Mouse (Mus musculus) frontal cortex, postnatal 36 days (tissue): ENCODE measurements around the gene Slc25a31.

Source experiments
- DNase-seq, 2 experiments: peaks; one replicate each; pipeline ENCODE4 v3.0.0; 2022; ENCODE audit warnings: low spot score in 2 of 2

The Slc25a31 gene

GRCm38 (mm10) chr3:40708655-40709054 lies at the start of gene Slc25a31:
Slc25a31 (plus strand) TSS chr3:40708855.
- no peak for DNase-seq

DNA sequence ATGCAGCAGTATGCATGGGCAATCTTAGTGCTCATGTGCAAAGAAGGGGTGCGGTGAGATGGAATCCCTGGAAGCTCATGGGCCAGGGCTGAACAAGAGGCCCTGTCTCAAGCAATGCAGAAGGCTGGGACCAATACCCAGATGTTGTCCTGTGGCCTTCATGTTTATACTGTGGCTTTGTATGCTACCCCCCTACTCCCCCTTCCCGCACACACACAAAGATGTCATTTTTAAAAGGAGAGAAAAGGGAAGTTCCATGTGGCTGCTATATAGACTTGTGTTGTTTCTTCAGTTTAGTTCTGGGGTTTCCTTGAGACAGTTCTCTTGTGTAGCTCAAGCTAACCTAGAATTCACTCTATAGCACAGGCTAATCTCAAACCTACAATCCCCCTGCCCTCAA lies 48.4 kb upstream of the Slc25a31 start:
- no peak for DNase-seq

DNA sequence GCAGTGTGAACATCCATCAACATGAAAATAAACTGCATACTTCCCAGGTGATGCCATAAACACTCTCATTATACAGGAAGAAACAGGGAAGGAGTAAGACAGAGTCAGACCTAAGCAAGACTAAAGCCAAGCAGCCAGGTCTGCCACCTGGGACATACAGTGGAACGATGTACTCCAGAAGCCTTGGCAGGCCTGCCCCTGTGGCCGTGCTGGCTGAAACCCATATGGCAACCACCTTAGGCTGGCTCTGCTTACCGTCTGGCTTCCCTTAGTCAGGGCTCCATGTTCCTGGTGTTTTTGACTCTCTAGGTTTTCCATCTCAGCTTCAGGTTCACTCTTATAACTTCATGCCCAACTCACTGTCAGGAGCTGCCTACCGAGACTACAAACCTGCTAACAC lies 42.5 kb upstream of the Slc25a31 start:
- DNase-seq: no peak

DNA sequence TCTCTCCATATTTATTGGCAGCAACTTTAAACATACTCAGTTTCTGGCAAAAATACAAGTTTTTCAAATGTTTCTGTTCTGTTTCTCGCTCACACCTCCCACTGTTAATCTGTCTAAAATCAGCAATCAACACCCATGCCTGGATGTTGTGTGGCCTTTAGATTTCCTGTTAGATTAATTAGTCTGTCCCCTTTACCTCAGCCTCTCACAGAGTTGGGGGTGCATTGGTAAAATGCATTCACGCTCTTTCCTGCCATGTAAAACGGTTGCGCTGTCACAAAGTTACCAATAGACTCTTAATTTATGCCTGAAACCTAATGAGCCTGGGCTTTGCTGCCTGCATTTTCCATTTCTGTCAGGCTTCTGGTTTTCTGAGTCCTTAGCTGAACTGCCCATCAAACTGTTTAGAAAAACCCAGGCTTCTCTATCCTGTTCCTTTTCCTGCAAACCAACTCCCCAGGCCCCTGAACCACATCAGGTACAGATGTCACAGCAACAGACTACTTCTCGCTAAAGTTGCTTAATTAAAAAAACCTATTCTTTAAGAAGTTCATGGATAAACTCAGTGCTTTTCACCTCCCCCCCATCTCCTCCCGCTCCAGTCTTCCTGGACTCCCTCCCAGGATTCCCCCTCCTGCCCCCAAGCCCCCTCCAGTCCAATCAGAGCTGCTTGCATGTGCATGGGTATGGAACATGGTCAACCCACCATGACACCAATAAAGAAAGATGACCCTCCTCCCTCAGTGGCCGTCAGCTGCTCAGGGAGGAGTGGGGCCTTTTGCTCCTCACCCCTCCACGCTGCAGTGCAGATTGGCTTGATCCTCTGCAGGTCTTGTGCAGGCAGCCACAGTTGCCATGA lies 41.6 kb upstream of the Slc25a31 start:
- DNase-seq: no peak

GRCm38 (mm10) chr3:40668889-40669288 lies 39.8 kb upstream of the Slc25a31 start:
- DNase-seq: no peak

DNA sequence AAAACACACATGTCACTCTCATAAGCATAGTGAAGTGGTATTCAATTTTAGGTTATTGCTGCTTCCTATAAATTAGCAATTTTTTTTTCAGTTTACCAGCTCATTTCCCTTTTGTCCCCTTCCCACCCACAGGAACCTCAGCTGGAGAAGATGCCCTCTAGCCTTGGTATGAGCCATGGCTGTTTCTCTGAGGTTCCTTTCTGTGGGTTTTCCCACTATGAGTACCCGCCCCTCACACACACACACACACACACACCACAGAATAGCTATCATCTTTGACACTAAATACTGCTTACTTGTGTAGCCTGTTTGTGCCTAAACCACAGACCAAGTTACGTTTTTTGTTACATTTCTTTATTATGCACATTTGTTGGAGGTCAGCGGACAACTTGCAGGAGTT lies 39.3 kb upstream of the Slc25a31 start:
- no peak for DNase-seq

DNA sequence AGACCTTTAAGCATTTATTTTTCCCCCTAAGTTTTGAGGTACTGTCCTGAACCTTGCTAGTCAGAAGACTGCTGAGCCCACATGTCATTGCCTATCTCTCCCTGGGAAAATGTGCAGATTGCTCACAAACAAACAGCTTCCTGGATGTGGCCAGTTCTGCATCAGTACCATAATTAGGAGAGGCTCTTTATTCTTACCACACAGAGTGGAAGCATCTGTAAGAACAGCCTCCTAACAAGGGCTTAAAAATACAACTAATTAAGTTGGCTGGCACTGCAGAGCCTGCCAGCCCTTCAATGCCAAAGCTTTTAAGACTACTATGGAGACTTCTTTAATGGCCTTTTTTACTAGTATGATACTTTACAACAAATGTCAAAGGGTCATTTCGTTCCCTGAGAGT lies 35.1 kb upstream of the Slc25a31 start:
- DNase-seq: no peak

DNA sequence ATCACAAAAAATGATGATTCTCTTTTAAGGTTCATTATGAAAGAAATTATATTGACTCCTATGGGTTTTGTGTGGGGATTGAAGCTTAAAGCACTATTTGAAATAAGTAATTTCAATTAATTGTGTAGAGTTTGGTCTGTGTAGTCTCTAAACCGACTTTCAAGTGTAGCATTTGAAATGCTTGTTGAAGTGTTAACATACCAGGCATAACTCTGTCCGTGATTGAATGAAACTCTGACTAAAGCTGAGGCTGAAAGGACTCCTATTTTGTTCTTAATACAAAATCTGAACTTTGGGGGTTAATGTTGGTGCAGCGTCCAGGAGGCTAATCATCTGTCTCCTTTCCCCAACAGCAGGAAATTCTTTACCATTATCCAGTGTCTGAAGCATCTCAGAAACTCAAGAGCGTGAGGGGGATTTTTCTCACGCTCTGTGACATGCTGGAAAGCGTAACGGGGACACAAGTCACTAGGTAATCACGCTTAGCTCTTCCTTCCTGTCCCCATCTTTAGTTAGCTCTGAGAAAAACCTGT lies 33.7 kb upstream of the Slc25a31 start:
- DNase-seq: no peak

DNA sequence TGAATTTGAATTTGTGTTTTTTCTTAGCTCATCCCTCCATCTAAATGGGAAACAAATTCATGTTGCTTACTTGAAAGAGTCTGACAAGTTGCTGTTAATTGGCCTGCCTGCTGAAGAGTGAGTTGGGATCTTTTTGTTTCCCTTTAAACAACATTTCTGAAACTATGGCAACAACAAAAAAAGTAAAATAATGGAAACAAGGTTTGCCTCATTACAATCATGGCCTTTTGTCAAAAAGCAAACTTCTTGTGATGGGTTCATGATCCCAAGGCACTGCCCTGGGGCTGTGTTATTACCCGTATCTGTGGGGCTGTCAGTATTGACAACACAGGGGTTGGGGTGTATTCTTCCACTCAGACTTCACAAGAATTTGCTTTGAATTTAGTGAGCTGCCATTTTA lies 29.8 kb upstream of the Slc25a31 start:
- no peak for DNase-seq

DNA sequence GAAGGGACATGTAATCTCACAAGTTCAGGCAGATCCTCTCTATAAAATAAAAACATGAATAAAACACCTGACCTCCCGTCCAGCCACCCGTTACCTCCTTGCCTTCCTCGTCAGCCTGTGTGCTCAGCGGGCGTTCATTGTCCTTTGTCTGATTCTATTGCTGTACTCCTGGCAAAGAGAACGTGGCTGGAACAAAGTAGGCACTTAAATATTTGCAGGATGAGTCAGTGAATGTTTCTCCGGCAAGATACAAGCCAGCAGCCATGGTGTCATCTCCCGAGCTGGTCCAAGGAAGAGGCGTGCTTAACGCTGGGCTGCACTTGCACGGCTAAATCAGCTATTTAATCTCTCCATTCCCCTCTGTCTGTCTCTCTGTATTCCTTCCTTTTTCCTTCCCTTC lies 26.3 kb upstream of the Slc25a31 start:
- peak; percentile 12 to 24 for DNase-seq

- DNase-seq: no peak
Measured at GRCm38 (mm10) chr3:40683171-40683570, 25.5 kb upstream of the Slc25a31 start.

DNA sequence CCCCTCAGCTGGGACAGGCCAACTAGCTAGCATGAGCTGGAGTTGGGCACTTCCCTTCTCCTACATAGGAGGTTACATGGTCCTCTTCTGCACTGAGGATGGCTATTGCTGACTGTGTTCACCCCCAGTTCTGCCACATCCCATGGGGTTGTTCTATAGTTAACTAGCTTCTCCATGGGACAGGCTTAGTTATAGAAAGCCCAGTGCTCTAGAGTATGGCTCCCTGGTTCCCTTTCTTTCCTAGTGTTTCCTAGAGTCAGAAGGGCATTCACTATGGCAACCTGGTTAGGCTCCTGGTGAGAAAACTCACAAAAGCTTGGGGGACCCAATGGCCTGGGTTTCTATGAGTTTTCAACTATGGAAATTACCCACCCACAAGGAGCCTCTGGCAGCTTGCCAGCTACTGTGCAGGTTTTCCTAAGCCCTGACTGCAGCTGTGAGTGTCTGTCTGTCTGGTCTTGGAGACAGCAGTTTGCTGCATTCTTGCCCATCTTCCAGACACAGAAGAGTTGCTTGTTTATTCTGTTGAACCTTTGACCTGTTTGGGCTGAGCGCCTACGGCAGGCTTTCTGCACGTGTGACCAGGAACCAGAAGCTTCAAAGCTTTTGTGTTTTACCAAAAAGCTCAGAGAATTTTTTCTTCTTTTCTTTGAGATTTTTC lies 22.7 kb upstream of the Slc25a31 start:
- no peak for DNase-seq

DNA sequence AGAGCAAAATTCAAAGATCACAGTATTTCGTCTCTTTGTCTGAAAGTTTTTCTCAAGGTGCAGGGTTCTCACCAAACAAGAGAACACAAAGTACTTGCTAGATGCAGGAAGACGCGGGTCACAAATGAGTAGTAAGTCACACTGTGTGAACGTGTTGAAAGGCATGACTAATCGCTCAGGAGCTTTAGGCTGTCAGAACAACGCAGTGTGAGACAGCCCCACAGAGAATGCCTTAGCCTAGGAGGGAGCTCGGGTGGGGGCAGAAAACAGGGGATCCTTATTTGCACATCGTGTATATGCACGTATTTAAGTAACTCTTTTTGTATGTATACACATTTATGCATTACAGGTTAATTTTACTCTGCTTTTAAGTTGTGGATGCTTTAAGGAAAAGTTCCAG lies 21.8 kb upstream of the Slc25a31 start:
- no peak for DNase-seq

DNA sequence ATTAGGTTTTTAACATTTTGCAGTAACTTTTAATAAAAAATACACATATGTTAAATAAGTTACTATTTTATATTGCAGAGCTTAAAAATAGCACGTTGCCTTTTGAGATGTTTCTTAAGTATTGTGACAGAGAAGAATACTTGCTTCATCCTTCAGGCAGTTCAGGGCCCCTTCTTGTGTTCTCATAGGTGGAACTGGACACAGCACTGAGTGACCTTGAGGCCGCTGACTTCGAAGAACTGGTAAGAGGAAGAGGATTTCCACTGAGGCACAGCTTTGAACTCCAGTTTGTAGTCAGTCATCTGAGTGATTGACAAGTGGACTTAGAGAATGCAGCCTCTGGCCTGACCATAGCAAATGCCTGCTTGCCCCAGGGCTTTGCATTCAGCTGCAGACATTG lies 21.1 kb upstream of the Slc25a31 start:
- DNase-seq: no peak

GRCm38 (mm10) chr3:40691566-40691965 lies 17.1 kb upstream of the Slc25a31 start:
- DNase-seq: no peak

DNA sequence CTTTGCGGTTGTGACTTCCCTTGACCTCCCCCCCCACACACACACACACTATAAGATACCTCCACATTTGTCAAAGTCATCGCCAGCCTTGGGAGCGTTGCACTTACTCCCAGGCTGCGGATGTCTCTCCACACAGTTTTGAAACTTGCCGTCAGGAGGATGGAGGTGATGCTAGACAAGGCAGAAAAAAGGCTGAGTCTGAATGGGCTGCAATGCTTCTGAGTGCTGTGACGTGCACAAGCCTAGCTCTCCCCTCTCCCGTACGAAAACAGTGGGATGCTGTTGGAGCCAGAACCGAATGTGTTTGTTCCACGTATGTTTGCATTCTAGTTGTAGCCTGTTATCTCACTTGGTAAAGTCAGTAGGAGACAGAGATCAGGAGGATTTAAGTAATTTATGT lies 15.2 kb upstream of the Slc25a31 start:
- DNase-seq: no peak

- DNase-seq: no peak
Measured at GRCm38 (mm10) chr3:40693960-40694359, 14.7 kb upstream of the Slc25a31 start.

- DNase-seq: no peak
Measured at GRCm38 (mm10) chr3:40694438-40694837, 14.2 kb upstream of the Slc25a31 start.

DNA sequence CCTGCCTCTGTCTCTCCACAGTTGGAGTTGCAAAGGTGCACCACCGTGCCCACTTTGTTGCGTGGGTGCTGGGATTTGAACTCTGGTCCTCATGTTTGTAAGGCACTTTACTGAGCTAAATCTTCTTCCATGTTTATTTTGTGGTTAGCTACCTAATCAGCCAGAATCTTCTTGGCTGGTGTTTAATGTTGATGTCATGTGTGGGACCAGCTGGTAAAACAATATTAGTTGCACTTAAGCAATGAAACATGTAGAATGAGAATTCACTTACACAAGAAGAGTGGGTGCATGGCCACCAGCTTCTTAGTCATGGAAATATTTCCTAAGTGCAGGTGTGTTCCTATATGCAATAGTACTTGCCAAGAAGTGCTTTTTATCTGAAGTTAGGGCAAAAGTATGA lies 13.5 kb upstream of the Slc25a31 start:
- DNase-seq: no peak

DNA sequence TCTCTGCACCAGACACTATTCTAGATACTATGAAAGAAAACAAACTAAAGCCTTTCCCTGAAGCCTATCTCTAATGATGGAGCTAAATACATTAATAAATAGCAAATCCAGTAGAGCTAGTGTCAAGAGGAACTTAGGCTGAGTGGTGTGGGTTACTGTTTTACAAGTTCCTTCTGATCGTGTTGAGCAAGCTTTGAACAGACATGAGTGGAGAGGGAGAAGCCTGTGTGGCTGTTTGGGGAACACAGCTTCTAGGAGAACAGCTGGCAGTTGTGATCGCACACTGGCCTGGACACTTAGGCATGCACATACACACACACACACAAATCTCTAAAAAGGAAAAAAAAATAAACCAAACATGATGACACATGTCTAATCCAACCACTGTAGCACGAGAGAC lies 9.8 kb upstream of the Slc25a31 start:
- DNase-seq: no peak

DNA sequence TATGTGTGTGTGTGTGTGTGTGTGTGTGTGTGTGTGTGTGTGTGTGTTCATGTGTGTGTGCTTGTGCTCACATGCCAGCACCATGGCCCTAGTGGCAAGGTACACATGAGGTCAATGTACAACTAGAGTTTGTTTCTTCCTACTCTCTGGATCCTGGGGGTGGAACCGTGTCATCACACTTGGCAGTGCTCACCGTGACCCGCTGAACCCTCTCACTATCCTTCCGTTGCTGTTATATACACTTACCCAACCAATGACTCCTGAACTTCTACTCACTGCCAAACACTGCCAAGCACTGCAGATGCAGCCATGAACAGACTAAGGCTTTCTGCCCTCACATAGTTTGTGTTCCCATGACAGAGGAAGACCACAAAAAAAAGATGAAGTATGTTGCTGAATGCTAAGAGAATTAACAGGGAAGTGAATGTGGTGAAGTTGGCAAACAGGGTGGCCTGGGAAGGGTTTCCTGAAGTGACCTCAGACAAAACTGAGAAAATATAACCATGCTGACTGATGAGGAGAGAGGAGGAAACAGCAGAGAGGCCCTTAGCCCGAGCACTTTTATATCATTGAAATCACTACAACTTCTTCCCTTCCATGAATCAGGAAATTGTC lies 3.7 kb upstream of the Slc25a31 start:
- DNase-seq: no peak

GRCm38 (mm10) chr3:40716056-40716455 lies 7.4 kb downstream of the Slc25a31 start:
- no peak for DNase-seq

- no peak for DNase-seq
Measured at GRCm38 (mm10) chr3:40719022-40719421, 10.4 kb downstream of the Slc25a31 start.
